Mouse (Mus musculus) thymus, postnatal 10 days (tissue): ENCODE data around the gene Zkscan16.

Source experiments
- DNase-seq, 2 experiments: peaks; one replicate each; pipeline ENCODE4 v3.0.0; 2021; ENCODE audit warnings: low spot score in 2 of 2

The Zkscan16 gene

GRCm38 (mm10) chr4:58999686-59000085 is 56.3 kb downstream of the Zkscan16 start:
- DNase-seq, result peak; percentile 58 to 79

DNA sequence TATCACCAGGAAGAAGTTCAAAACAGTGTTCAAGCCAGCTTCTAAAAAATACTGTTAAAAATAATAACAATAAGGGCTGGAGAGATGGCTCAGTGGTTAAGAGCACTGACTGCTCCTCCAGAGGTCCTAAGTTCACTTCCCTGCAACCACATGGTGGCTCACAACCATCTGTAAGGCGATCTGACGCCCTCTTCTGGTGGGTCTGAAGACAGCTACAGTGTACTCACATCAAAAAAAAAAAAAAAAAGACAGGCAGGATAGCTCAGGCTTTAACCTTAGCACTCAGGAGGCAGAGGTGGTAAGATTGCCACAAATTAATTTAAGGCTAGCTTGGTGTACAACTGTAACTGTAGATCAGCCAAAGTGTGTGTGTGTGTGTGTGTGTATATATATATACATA is 57.2 kb downstream of the Zkscan16 start:
- DNase-seq, result peak; percentile 40 to 72

DNA sequence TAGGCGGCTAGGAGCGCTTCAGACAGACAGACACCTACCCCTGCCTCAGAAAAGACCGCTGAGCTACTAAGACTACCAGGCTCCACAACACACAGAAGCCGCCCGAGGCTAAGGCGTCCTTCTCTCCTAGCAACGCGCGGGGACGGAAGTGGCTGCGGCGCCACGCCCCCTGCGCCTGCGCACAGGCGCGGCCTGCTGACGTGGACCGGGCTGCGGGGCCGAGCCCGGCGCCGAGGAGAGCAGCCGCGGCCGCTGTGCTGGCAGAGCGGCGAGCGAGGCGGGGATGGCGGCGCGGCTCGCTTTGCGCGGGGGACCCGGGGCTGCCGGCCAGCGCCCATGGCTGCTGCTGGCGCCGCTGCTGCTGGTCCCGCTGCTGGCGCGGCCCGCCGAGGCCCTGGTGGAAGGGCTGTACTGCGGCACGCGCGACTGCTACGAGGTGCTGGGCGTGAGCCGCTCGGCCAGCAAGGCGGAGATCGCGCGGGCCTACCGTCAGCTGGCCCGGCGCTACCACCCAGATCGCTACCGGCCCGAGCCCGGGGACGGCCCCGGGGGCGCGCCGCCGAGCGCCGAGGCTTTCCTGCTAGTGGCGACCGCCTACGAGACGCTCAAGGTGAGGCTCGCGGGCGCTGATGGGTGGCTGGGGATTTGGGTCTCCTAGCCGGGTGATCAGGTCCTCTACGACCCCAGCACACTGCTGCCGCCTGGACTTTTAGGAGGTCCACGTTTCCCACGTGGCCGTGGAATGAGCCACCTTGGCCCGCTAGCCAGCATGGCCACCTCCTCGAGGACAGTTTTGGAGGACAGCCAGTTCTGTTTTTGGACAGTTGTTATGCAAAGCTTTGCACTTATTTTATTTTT is 59.7 kb downstream of the Zkscan16 start, which contains the start of gene Gm20503:
Gene Gm20503, plus strand, starts transcription at position 263 of the 858 bp plus-strand sequence.
- DNase-seq, result peak; percentile 86 to 92

GRCm38 (mm10) chr4:59003806-59004200 is 60.4 kb downstream of the Zkscan16 start:
- no peak for DNase-seq

GRCm38 (mm10) chr4:59006211-59006610 is 62.8 kb downstream of the Zkscan16 start:
- DNase-seq, result no peak

GRCm38 (mm10) chr4:59007016-59007415 is 63.6 kb downstream of the Zkscan16 start:
- no peak for DNase-seq
